Mouse (Mus musculus) lung, postnatal 0 days (tissue): ENCODE data around the gene Ssbp3.

Experiments used
- CTCF ChIP-seq: IDR thresholded peaks from 2 replicates; pipeline ENCODE4 v1.5.1; 2016; ENCODE audit warnings: antibody characterized with exemption, mild to moderate bottlenecking
- EP300 ChIP-seq: IDR thresholded peaks from 2 replicates; pipeline ENCODE4 v1.6.1; 2016; ENCODE audit warnings: antibody characterized with exemption, mild to moderate bottlenecking, control low read depth

GRCm38 (mm10) chr4:106928961-106929360 lies 18.5 kb downstream of the Ssbp3 start:
- TF ChIP-seq CTCF, result no peak
- TF ChIP-seq EP300, result no peak
